Comparison of ENCODE assay signal across 12 mouse cellular contexts in genomic region chr14:64594811-64595522, GRCm38 (mm10).
A peak's percentile ranks its signal among the peaks of the same experiment; 100 is the strongest.
DNase-seq lines count a peak whose midpoint lies in the region; TF ChIP-seq lines count a peak whose summit lies in the region.
"Had no signal": no experiment of that assay in that cellular context is flagged by ENCODE, and none has a peak within 500 bp of the region (broad histone marks: within the 10 kb centered on the region; RNA-seq: fewer than 3 reads in every experiment).

No protein-coding gene starts in this region.

- peaks cover 3% of the 10 kb centered on the region; the same call in 1 of the 2 replicates for H3K36me3 ChIP-seq in midbrain, embryonic 10.5 days
- no peaks in the 10 kb centered on the region for H3K36me3 ChIP-seq in kidney, adult 2 months (ENCODE audit: control insufficient read depth, insufficient read depth, low read length)
- H3K36me3 ChIP-seq: embryonic facial prominence, embryonic 13.5 days; G1E had no signal

- WGBS in midbrain, embryonic 10.5 days: 31% methylated on average over 10 of the region's 10 CpGs
- WGBS in kidney, adult 2 months: 77% methylated on average over 10 of the region's 10 CpGs

- TF ChIP-seq CTCF in cortical plate, adult 2 months (IDR thresholded peaks at IDR 0.05; ENCODE audit: extremely low read depth, insufficient read depth, low read length): no peak
- no peak for TF ChIP-seq CTCF in kidney, adult 2 months (conservative IDR thresholded peaks at IDR 0.05; ENCODE audit: insufficient read depth, insufficient read length, low read depth, low read length)

- TF ChIP-seq POLR2A in cortical plate, adult 2 months (IDR thresholded peaks at IDR 0.05; ENCODE audit: extremely low read depth, insufficient read depth, low read length): peak; percentile 52; the same call in 1 of the 2 replicates
- no peak for TF ChIP-seq POLR2A in kidney, adult 2 months (IDR thresholded peaks at IDR 0.05; ENCODE audit: low read depth, low read length)

- no peak overlapping the region for H3K4me3 ChIP-seq in cortical plate, adult 2 months (ENCODE audit: insufficient read depth, low read length)
- H3K4me3 ChIP-seq in midbrain, embryonic 10.5 days: no peak overlapping the region
- no peak overlapping the region for H3K4me3 ChIP-seq in kidney, adult 2 months (ENCODE audit: insufficient read depth, low read depth, low read length)
- H3K4me3 ChIP-seq: embryonic facial prominence, embryonic 13.5 days had no signal

- DNase-seq in right cerebral cortex, postnatal 10 days (ENCODE audit: low spot score in 2 of 2): peak; percentile 61 to 72
- DNase-seq in right cerebral cortex, adult 18-20 months: no peak
- no peak for DNase-seq in midbrain, embryonic 10.5 days (ENCODE audit: low spot score)
- no peak for DNase-seq in heart, postnatal 14 days
- DNase-seq in kidney, adult 2 months: no peak
- no peak for DNase-seq in thymus, postnatal 25 days
- DNase-seq: adrenal gland, adult 8-10 months; gastrocnemius, postnatal 14 days; lung, embryonic 14.5 days had no signal

- H3K27ac ChIP-seq in cortical plate, adult 2 months (ENCODE audit: insufficient read depth, low read length): peak overlapping the region; percentile 63
- peak overlapping the region; percentile 35; the same call in 1 of the 2 replicates for H3K27ac ChIP-seq in midbrain, embryonic 10.5 days (replicated peaks)
- H3K27ac ChIP-seq in kidney, adult 2 months (ENCODE audit: insufficient read depth, low read depth, low read length): no peak overlapping the region
- H3K27ac ChIP-seq: embryonic facial prominence, embryonic 13.5 days had no signal

- intact Hi-C loops in heart, postnatal 14 days (cut with DNase I): no loop called here

- peaks cover 2% of the 10 kb centered on the region; the same call in 1 of the 2 replicates for H3K4me1 ChIP-seq in cortical plate, adult 2 months (ENCODE audit: control insufficient read depth, insufficient read depth, low read length)
- H3K4me1 ChIP-seq in midbrain, embryonic 10.5 days: peaks cover 78% of the 10 kb centered on the region
- H3K4me1 ChIP-seq in kidney, adult 2 months (ENCODE audit: control insufficient read depth, insufficient read depth, low read length): no peaks in the 10 kb centered on the region

- no peaks in the 10 kb centered on the region for H3K9me3 ChIP-seq in midbrain, embryonic 10.5 days (replicated peaks)
- H3K9me3 ChIP-seq: embryonic facial prominence, embryonic 13.5 days; G1E had no signal

- peaks cover 81% of the 10 kb centered on the region for H3K27me3 ChIP-seq in midbrain, embryonic 10.5 days (ENCODE audit: low read depth, poor library complexity, severe bottlenecking)
- H3K27me3 ChIP-seq in kidney, adult 2 months (replicated peaks; ENCODE audit: control insufficient read depth, insufficient read depth, low read length): peaks cover 3% of the 10 kb centered on the region; the same call in 1 of the 2 replicates

Comparison
In these comparisons a context has a peak if more than half of its experiments do, and no peak if none do; other contexts are left out.
1. DNase-seq: peak in right cerebral cortex, postnatal 10 days (2 of 2); none in right cerebral cortex, adult 18-20 months (single experiment), midbrain, embryonic 10.5 days (single experiment), heart, postnatal 14 days (0 of 2), kidney, adult 2 months (single experiment) and thymus, postnatal 25 days (single experiment).